Mouse (Mus musculus): ENCODE measurements around the gene Cyp19a1.

DNA sequence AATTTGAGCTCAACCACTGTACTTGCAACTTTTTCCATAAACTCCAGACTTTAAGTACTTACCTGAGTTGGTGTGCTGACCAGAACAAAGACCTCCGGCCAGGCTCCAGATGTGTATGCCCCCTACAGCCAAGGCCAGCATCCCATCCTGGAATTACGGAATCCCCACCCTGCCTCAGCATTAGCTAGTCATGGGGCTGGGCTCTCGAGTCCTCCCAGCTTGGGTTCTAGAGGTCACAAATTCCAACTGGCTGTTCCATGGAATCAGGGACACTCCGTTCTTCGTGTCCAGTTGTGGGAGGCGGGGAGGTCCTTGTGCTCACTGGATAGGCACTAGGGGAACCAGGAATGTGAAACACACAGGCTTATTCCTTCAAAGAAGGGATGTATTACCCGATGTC, at the start of gene Cyp19a1:
- TF ChIP-seq CTCF (IDR thresholded peaks at IDR 0.05; ENCODE audit: control insufficient read depth, insufficient read depth, low read length) (no peak), POLR2A (IDR thresholded peaks at IDR 0.05; ENCODE audit: borderline replicate concordance, control insufficient read depth, low read depth, low read length) (no peak)

All from bone marrow, adult 2 months (tissue).